Mouse (Mus musculus): ENCODE results near the gene Nf1.

Nf1 gene

DNA sequence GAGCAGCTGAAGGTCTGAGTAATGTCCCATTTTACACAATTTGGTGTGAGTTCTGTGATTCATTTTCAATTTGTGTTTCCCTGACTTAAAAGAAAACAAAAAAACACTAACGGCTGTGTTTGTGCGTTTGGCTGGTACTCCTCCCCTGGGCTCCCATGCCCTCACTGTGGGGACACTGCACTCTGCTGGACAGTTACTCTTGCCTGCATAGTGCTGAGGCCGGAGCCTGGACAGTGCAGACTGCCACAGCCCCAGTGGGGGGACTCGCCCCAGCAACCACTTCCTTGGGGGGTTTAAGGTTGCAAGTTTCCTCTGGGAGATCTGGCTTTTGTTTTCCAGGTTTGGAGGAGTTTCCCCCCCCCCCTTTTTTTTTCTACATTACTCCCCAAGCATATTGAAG lies 241.2 kb downstream of the Nf1 start:
- in situ Hi-C loops (cut with MseI, MboI) = no loop called here

DNA sequence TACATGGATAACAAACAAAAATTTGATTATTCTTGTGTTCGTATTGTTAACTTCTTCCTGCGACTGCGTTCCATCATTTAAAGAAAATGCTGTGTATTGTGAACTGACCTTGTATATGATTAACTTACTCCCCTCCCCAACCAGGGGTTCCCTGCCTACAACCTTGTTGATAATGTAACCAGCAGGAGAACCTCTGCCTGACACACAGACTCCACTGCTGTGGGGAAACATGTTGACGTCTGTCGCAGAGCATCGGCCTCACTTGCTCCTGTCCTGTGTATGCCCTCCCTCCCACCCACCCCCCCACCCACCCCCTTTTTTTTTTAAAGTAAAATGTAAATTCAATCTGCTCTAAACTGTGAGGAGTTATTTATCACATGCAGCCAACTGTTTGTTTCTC lies 241.8 kb downstream of the Nf1 start:
- in situ Hi-C loops (cut with MseI, MboI) = no loop called here

DNA sequence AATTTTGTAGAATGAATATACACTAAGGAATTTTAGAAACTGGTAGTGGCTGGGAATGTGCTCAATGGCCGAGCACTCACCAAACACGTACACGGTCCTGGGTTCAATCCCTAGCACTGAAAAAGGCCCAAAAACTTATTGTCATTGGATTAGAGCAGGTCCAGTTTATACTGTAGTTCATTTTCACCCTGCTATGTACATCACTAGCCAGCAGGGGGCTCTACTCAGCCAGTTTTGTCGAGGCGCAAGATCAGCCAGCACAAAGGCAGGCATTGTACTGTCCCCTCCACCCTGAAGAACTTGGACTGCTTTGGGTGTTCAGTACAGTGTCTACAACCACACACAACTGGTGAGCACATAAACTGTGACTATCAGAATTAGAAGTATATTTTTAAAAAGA lies 244.7 kb downstream of the Nf1 start:
- in situ Hi-C loops (cut with MseI, MboI) = no loop called here

DNA sequence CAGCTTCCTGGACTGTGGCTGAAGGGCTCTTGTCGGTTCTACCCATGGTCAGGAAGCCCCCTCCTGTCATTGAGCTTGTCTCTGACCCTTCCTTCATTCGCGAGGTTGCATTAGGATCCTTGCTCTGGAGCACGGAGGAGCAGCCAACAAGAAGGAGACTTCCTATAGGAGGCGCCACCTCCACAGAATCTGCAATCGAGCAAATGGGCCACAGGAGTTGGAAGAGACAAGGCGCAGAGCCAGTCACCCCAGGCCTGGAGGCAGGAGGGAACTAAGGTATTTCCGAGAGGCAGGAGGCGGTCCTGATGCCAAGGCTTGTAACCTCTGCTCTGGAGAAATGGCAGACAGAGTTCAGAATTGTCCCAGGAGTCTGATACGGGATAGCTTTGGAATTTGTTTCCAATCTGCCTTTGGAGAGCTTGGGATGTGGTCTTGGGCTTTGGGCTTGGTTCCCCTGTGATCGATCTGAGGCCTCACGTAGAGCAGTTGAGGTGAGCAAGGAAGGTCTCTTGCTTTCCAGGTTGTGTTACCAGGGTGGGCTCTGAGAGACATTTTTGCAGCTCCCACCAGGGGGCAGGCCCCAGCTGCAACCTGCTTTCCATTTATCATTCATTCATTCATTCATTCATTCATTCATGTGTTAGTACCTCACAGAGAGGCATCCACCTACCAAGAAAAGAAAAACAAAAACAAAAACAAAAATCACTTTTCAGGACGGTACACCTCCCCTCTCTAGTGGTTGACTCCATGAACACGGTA lies 250.0 kb downstream of the Nf1 start:
- in situ Hi-C loops (cut with MseI, MboI) = loop anchor here (5.0 kb wide), 1 partner anchor 98 kb away; no protein-coding TSS in a partner anchor

DNA sequence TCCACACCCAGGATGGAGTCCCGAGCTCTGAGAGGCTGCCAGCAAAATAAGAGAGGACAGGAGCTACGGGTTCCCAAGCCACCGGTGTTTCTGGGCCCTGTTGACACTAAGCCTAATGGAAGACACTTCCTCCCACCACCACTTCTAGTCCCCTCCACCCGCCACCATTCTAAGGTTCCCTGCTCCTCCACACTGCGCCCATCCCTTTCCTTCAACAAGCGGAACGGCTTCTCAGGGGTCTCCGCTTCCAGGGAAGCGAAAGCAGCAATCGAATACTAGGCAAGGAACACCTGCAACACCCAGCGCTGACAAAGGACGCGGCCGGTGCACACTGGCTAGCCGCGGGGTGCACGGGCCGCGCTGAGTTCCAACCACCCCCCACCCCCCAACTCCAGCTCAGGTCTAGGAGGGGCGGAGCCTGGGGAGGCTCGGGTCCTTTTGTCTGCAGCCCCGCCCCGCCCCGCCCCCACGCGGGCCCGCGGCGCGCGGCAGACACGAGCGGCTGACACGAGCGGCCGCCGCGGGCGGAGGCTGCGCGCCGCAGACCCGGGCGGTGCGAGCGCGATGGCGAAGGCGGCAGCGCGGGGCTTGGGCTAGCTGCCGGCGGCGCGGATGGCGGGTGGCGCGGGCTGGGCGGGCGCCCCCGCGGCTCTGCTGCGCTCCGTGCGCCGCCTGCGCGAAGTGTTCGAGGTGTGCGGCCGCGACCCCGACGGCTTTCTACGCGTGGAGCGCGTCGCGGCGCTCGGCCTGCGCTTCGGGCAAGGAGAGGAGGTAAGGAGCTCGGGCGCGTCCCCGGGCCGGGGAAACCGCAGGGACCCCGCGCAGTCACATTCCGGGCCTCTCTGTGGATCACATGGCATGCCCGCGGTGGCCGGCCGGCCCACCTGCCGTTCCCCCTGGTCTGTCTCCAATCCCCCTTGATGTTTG lies 251.4 kb downstream of the Nf1 start, which contains the start of gene Rab11fip4:
Rab11fip4 (plus strand) TSS at position 549 of the 927 bp plus-strand sequence.
- in situ Hi-C loops (cut with MseI, MboI) = loop anchor here in 1 of 2 experiments (5.0 kb wide), 1 partner anchor 96 kb away; no protein-coding TSS in a partner anchor

DNA sequence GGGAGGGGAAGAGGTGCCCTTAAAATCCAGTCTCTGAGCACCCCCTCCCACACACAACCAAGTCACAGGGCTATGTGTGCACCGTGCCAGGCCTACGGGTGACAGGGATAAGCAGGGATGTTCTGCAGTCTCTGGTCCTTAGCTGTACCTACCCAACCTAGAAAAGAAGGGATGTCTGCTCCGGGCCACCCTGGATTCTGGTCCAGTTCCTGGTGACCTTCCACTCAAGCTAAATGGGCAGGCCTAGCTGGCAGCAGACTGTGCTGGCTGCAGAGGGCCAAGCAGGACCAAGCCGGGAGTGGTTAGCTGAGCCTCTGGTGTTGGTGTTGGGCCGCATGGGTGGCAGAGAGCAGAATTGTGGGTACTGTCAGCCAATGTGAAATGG lies 252.1 kb downstream of the Nf1 start:
- in situ Hi-C loops (cut with MseI, MboI) = loop anchor here in 1 of 2 experiments (5.0 kb wide), 1 partner anchor 96 kb away; no protein-coding TSS in a partner anchor

DNA sequence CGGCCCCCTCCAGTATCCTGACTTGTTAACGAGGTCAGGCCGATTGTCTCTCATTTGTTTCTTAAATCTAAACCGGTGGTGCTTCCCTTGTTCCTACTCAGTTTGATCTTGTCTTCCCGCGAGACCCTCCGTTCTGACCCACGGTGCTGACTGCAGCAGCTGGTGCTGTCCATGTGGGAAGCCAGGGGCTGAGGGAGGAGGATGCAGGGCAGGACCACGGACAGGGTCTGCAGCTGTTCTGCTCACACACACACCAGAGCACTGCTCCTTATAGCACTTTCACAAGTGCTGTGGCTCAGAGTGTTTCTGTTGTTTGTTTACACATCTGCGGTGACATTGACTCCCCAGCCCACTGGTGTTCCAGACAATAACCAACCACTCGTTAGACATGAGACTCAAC lies 254.0 kb downstream of the Nf1 start:
- in situ Hi-C loops (cut with MseI, MboI) = loop anchor here in 1 of 2 experiments (5.0 kb wide), 1 partner anchor 94 kb away; no protein-coding TSS in a partner anchor

DNA sequence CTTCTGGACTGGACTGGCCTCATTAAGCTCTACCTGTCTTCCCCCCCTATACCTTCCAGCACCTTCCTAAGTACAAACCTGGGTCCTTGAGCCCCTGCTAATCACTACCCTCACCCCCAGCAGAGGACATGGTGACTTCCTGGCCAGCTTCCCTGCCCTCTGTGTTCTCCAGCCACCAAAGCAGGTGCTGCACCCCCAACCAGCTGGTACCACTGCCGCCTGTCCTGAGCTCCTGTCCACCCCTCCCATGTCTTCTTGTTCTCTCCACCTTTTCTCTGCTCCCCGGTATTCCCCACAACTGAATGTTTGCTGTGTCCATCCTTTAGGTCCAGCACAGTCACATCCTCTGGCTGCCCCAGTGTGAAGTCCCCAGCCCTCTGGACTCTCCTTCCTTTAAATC lies 271.0 kb downstream of the Nf1 start:
- in situ Hi-C loops (cut with MseI, MboI) = no loop called here

DNA sequence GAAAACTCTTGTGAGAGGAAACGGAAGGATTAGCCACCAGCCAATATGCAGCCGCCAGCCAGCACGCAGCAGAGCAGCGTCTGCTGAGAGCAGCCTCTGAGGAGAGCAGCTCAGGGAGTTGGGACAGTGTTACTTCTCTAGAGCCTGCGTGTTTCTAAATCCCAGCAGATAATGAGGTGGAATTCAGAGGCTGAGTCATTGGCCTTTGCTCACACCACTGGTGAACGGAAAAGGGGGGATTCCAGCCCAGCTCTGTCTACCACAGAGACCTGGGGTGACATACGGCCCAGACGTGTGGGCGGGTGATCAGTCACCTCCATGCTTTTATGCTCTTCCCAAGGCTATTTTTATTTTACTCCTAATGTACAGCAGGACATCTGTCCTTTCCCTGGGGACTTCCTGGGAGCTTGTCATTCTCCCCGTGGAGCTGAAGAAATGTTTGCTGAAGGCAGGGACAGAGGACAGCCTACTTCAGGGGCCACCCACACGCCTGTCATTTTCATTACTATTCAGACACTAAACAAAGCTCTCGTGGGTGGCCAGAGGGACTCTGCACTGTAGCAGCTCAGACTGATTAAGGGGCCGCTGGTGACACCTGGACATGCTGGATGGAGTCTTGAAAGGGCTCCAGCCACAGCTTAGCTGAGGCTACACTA lies 271.6 kb downstream of the Nf1 start:
- in situ Hi-C loops (cut with MseI, MboI) = no loop called here

DNA sequence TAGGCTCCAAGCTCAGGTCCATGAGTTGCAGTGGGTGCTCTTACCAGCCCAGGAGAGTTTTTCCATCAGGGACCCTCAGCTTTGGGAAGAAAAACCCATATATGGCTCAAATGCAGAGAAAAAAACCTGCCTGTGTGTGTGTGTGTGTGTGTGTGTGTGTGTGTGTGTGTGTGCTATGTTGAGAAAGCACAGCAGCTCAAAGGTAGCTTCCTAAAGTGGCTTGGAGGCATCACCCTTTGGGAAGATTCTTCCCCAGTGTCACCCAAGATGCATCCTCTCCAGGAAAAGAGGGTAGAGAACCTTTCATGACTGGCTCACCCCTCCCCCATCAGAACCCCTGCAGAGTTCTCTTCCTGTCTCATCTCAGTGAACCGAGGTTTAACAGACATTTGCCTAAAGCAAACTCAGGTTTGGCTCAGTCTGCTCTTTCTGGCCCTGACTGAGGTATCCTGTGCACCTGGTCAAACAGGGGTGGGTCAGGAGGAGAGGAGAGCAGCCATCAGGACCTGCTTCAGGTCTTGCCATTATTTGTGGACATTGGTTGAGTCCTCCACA lies 272.6 kb downstream of the Nf1 start:
- in situ Hi-C loops (cut with MseI, MboI) = no loop called here

DNA sequence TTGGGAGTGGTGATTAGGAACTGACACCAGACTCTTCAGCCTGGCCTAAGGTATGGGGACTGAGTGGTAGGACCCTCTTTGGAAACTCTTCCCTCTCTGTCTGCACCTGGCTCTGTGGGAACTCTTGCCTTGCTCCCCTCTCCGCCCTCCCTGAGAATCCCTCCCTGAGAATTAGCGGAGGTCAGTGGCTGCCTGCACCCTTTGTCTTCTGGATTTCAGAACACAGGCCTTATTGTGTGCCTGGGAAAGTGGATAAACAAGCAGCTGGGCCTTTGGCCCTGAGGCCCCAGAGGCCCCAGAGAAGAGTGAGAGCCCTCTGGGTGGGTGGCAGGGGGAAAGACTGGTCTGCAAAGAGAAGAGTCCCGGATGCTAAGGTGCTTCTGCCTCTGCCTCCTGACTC lies 273.6 kb downstream of the Nf1 start:
- in situ Hi-C loops (cut with MseI, MboI) = no loop called here

DNA sequence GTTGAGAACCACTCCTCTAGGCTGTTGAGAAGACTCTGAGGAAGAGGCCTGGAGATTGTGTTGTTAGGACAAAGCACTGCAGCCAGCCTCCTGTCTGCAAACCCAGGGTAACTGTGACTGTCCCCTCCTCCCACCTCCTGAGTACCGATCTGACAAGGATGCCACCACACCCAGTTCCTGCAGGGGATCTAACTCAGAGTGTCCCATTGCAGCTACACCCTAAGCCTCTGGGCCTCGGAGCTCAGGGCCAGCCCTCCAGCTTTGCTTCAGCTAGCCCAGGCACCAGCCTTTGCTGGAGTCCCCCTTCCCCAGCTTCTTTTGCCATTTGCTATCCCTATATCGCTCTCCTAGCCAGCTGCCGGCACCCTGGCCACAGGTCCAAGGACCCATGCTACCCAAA lies 274.2 kb downstream of the Nf1 start:
- in situ Hi-C loops (cut with MseI, MboI) = no loop called here

DNA sequence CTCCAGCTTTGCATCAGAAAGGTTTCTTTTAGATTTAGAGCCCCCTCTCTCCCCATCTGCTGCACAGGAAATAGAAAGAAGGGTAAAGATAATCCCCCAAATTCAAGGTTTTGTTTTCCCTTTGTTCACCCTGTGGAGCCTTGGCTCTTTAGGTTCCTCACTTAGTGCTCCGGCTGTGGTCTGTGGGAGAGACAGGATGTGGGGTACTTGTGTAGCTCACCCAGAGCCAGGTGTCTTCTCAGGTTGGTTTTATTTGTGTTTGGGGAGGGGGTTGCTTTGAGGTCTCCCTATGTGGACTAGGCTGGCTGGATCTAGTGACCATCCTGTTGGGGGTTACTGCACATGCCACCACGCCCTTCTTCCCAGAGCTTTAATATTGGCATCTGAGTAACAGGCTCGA lies 275.4 kb downstream of the Nf1 start:
- in situ Hi-C loops (cut with MseI, MboI) = no loop called here

DNA sequence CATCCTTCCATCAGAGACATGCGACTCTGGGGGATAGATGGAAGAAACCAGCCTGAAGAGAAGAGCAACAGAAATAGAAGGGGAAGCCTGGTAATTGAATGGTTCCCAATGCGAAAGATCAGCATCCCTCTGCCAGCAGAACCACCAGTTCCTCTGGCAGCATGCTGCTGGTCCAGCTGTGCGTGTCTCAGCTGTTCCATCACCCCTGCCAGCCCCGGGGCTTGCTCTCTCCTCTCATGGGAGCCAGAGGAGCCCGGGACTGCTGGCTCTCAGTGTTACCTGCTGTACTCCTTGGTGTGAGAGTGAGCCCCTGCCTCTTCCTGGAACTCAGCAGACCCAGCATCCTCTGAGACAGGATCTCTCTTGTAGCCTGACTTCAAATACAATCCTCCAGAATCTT lies 276.4 kb downstream of the Nf1 start:
- in situ Hi-C loops (cut with MseI, MboI) = no loop called here

DNA sequence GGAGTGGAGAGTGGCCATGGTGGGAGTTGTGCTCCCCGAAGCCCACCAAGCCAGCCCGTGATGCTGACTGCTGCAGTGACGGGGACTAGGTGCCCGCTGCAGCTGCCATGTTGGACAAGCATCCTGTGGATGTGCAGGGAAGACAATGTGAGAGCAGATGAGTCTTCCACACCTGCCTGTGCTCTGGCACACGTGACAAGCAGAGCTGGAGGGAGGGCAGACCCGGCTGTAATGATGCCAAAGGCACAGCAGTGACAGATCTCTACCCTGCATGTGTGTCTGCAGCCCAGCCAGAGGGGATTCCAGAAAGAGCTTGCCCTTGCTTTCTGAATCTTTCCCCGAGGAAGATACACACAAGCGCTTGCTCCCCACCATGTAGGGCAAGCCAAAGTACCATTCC lies 278.5 kb downstream of the Nf1 start:
- in situ Hi-C loops (cut with MseI, MboI) = no loop called here

DNA sequence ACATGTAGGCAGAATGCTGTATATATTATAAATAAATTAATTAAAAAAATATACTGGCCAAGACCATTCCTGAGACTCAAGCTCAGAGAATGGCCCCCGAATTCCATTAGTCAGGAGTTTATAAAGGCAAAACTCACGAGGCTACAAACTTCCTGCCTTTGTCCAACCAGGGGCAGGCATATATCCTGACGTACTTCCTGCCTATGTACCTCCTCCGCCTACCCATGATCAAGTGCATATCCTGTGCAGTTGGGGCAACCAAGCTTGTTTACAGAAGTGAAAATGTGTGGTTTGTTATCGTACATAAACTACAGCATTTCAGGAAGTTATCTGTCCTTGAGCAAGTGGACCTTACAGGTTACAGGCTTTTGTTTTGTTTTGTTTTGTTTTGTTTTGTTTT lies 283.5 kb downstream of the Nf1 start:
- in situ Hi-C loops (cut with MseI, MboI) = no loop called here

DNA sequence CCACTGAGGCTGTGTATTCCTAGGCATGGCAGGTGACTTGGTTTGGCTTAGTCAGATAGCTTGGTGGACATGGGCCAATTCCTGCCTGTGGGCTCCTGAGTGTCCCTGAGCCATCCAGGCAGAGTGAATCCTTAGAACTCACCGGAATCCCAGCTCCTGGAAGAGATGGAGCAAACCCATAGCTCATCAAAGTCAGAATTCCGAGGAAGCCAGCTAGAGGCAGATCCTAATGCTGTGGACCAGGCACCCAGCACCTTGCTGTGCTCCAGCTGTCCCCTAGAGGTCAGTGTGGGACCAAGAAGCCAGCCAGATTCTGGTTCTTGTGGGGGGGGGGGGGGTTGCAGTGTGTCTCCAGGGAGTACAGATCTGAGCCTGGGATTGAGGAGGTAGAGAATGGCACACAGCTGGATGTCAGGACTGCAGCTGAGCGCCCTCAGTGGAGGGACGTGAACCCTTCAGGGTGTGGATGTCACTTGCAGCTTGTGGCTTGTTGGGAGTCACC lies 285.4 kb downstream of the Nf1 start:
- in situ Hi-C loops (cut with MseI, MboI) = loop anchor here (5.0 kb wide), 3 partner anchors 57 to 297 kb away; no protein-coding TSS in a partner anchor

DNA sequence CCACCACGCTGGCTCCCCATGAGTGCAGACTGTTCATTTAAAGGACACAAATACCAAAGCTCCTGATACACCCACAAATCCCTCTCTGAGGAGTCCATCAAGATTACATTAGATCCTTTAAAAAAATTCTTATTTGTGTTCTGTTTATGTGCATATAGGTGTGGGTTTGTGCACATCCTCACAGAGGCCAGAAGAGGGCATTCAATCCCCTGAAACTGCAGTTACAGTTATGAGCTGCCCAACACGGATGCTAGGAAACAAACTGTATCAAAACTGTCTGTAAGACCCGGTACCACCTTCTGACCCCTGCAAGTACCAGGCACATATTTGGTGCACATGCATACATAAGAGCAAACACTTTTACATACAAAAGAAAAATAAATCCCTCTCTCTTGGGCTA lies 289.2 kb downstream of the Nf1 start:
- in situ Hi-C loops (cut with MseI, MboI) = loop anchor here (5.0 kb wide), 3 partner anchors 54 to 294 kb away; no protein-coding TSS in a partner anchor

DNA sequence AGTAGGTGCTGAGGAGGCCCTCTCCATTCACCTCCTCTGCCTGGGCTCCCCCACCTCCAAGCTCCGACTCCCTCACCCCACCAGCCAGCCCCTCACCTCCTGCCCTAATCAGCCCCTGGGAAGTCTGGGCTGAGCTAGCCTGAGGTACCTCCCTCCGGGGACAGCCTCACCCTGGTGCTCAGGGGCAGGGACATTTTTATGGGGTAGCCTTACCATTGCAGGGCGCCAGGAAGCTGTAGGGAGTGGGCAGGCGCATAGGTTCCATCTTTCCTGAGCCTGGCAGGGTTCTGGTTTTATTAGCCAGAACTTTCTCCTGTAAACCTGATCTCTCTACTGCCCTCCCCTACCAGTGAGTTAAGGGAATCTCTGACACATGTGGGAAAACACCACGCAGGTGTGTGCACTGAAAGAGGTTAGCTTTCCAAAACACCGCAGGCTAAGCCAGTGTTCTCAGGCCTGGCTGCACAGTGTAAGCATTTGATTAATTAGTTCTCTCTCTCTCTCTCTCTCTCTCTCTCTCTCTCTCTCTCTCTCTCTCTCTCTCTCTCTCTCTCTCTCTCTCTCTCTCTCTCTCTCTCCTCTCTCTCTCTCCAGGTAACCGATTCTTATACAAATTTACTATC lies 290.4 kb downstream of the Nf1 start:
- in situ Hi-C loops (cut with MseI, MboI) = loop anchor here (5.0 kb wide), 3 partner anchors 52 to 292 kb away; no protein-coding TSS in a partner anchor

DNA sequence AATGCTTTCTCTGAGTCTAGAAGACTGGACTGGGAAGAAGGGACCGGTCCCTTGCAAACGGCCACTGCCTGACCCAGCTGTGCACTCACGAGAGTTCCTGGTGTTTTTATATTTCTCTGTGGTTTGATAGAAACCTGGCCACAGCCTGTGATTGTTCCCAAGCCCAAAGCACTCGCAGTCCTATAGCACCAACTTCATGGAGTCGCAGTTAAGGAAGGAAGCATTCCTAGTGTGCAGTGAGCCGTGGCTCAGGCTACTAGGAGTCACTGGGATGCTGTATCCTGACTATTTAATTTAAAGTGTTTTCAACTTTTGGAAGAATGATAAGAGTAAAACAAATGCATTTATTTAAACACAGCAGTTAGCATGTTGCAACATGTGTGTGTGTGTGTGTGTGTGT lies 291.0 kb downstream of the Nf1 start:
- in situ Hi-C loops (cut with MseI, MboI) = no loop called here

Measured in mouse trophoblast stem cell (cell line).